Mouse (Mus musculus) forebrain, postnatal 0 days (tissue): ENCODE results near the gene Mrpl21. TPM values are rescaled to one million over a fixed set of nuclear protein-coding genes. Genes with fewer than 3 reads are reported as not detected.

Source experiments
- ATAC-seq: fragments of 200-750 bp; cut with Nextera tagmentation; 2 replicates; pipeline ENCODE4 v1.8.0; 2017; ENCODE audit warnings: mild to moderate bottlenecking, moderate library complexity
- DNase-seq: peaks from one replicate; pipeline ENCODE4 v3.0.0-alpha.2; 2015
- H3K27ac ChIP-seq: fragments of 300-500 bp; sonication (generic); 2 replicates; pipeline ENCODE4 v1.5.1; 2014; ENCODE audit warnings: low read depth, mild to moderate bottlenecking, antibody characterized with exemption, low read length, moderate library complexity, mixed read lengths
- H3K27me3 ChIP-seq: fragments of 300-500 bp; sonication (generic); 2 replicates; pipeline ENCODE4 v1.6.1; 2014; ENCODE audit warnings: mild to moderate bottlenecking, low read length, mixed read lengths; ENCODE audit not compliant: insufficient read depth
- H3K36me3 ChIP-seq: fragments of 300-500 bp; sonication (generic); 2 replicates; pipeline ENCODE4 v1.6.1; 2014; ENCODE audit warnings: mild to moderate bottlenecking, moderate library complexity; ENCODE audit not compliant: insufficient read depth
- H3K4me1 ChIP-seq: fragments of 300-500 bp; sonication (generic); 2 replicates; pipeline ENCODE4 v1.6.1; 2014; ENCODE audit warnings: antibody characterized with exemption; ENCODE audit not compliant: insufficient read depth
- H3K4me2 ChIP-seq: fragments of 300-500 bp; sonication (generic); 2 replicates; pipeline ENCODE4 v1.6.1; 2014; ENCODE audit warnings: low read depth, mild to moderate bottlenecking, moderate library complexity
- H3K4me3 ChIP-seq: fragments of 300-500 bp; sonication (generic); 2 replicates; pipeline ENCODE4 v1.5.1; 2014; ENCODE audit warnings: low read depth, low read length, mixed read lengths
- H3K9ac ChIP-seq: fragments of 300-500 bp; sonication (generic); 2 replicates; pipeline ENCODE4 v1.6.1; 2014; ENCODE audit warnings: mild to moderate bottlenecking
- H3K9me3 ChIP-seq: fragments of 300-500 bp; sonication (generic); 2 replicates; pipeline ENCODE4 v1.6.1; 2016; ENCODE audit warnings: low read length
- CTCF ChIP-seq: sonication (generic); IDR thresholded peaks from 2 replicates; pipeline ENCODE4 v1.5.1; 2016; ENCODE audit warnings: antibody characterized with exemption, control low read depth, low read depth
- whole genome bisulfite sequencing: fragments of 180-500 bp; shearing (Covaris S2); extraction: QIAGEN DNeasy Blood & Tissue Kit; methylation state at CpG from one replicate; pipeline ENCODE4 v1.1.7; 2014; 5-methylcytosine and 5-hydroxymethylcytosine counted together
- polyA plus RNA-seq: library from polyadenylated mRNA; unstranded; fragments of >200 nt; fragmentation: Nextera tagmentation; extraction: Ambion mirVana; gene quantifications from 2 replicates; pipeline ENCODE4 v1.2.1, GENCODE M21; 2015
- total RNA-seq: library from RNA; depleted of rRNA; stranded (reverse); fragments of >200 nt; gene quantifications from 2 replicates; pipeline ENCODE4 v1.2.3, GENCODE M21; 2014

Gene Mrpl21
- total and polyA plus RNA-seq, 2 experiments from 2014 or later = 61.7 to 92.3 TPM

DNA sequence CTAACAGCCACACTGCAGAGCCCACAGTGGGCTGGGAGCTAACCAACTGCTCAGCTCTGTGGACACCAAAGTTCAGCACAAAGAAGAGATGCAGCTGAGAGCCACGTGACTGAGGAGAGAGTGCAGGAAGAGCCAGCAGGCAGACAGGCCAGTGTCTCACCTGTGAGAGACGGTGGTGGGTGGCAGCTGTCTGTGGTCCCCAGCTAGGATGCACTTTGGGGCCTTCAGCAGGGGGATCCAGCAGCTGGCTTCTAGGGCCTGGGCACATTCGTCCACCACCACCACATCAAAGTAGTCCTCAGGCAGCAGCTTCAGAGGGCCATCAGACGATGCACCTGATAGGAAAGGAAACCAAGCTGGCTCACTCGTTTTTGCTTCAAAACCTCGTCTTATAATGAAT lies 11.3 kb upstream of the Mrpl21 start:
- TF ChIP-seq CTCF = no peak
- H3K27me3 ChIP-seq = no peaks in the 10 kb centered on the region
- WGBS = 92% methylated on average over 6 of the region's 6 CpGs
- H3K9ac ChIP-seq = no peak overlapping the region
- no peak overlapping the region for H3K4me2 ChIP-seq
- no peaks in the 10 kb centered on the region for H3K4me1 ChIP-seq
- DNase-seq = no peak
- no peak overlapping the region for H3K27ac ChIP-seq
- H3K36me3 ChIP-seq = peaks cover 90% of the 10 kb centered on the region
- no peak overlapping the region for H3K4me3 ChIP-seq
- no peak for ATAC-seq
- H3K9me3 ChIP-seq = no peaks in the 10 kb centered on the region

GRCm38 (mm10) chr19:3273331-3273730 lies 9.4 kb upstream of the Mrpl21 start:
- no peak for DNase-seq
- WGBS = 94% methylated on average over 9 of the region's 9 CpGs
- H3K4me2 ChIP-seq = no peak overlapping the region
- H3K27me3 ChIP-seq = no peaks in the 10 kb centered on the region
- no peaks in the 10 kb centered on the region for H3K4me1 ChIP-seq
- no peak overlapping the region for H3K4me3 ChIP-seq
- no peak for ATAC-seq
- H3K27ac ChIP-seq = no peak overlapping the region
- peaks cover 90% of the 10 kb centered on the region for H3K36me3 ChIP-seq
- H3K9me3 ChIP-seq = no peaks in the 10 kb centered on the region
- H3K9ac ChIP-seq = no peak overlapping the region
- no peak for TF ChIP-seq CTCF

DNA sequence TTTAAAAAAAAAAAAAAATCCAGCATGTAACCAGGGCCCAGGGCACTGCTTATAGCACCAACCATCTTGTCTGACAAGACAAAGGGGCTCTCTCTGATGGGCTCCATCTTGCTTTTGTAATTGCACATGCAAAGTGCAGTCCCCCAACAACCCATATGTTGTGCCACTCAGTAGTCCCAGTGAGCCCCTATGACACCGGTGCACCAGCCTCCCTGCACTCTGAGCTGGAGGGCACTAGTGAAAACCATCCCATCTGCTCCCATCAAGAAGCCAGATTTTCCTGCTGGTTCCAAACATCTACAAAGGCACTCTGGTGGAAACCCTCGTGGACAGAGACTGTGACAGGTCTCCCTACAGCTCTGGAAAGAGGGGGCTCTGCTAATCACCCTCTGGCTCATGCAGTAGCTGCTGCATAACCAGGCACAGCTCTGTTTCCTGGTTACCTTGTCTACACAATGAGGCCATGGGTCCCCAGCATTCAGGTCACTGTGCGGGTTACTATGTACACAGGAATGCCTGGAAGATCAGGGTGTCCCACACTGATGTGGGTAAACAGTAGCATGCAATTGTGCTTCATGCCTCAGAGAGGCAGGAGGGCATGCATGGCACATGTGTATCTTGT lies 6.8 kb upstream of the Mrpl21 start:
- Histone ChIP-seq H3K9me3 (no peaks in the 10 kb centered on the region), H3K4me3 (no peak overlapping the region), H3K9ac (no peak overlapping the region), H3K36me3 (peaks cover 81% of the 10 kb centered on the region), H3K4me1 (no peaks in the 10 kb centered on the region), H3K27ac (no peak overlapping the region), H3K4me2 (no peak overlapping the region), H3K27me3 (no peaks in the 10 kb centered on the region)
- DNase-seq = no peak
- TF ChIP-seq CTCF = no peak
- ATAC-seq = no peak
- WGBS = 86% methylated on average over 3 of the region's 3 CpGs

DNA sequence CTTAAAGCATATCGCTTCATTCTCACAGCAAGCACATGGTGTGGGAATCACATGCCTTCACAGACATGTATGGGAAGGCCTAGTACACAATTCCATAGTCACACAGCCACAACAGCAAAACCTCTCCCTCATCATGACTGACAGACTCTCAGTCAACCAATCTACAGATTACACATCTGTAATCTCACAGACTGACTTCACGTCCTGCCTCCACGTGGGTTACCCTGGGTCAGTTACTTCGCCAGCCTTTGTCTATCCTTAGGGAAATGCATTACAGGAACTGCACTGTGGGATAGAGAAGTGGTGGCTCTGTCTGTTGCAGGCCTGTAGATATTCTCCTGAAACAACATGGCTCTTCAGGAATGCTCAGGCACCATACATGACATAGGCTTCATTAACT lies 815 bp upstream of the Mrpl21 start:
- Histone ChIP-seq H3K9ac (peak overlapping the region; percentile 82), H3K4me3 (peak overlapping the region; percentile 80), H3K9me3 (no peaks in the 10 kb centered on the region), H3K36me3 (peaks cover 52% of the 10 kb centered on the region), H3K27ac (no peak overlapping the region), H3K4me2 (peak overlapping the region; percentile 80), H3K27me3 (no peaks in the 10 kb centered on the region), H3K4me1 (peaks cover 7% of the 10 kb centered on the region)
- ATAC-seq (no peak), DNase-seq (no peak)
- 70% methylated on average over 4 of the region's 4 CpGs for WGBS
- TF ChIP-seq CTCF = no peak

GRCm38 (mm10) chr19:3289006-3289405 lies 6.3 kb downstream of the Mrpl21 start:
- TF ChIP-seq CTCF = no peak
- ATAC-seq (no peak), DNase-seq (no peak)
- WGBS = 73% methylated on average over 1 of the region's 1 CpGs
- no peaks in the 10 kb centered on the region for H3K4me1 ChIP-seq
- H3K4me2 ChIP-seq = no peak overlapping the region
- H3K9ac ChIP-seq = no peak overlapping the region
- peaks cover 64% of the 10 kb centered on the region for H3K36me3 ChIP-seq
- H3K27ac ChIP-seq = no peak overlapping the region
- H3K4me3 ChIP-seq = no peak overlapping the region
- H3K9me3 ChIP-seq = no peaks in the 10 kb centered on the region
- H3K27me3 ChIP-seq = no peaks in the 10 kb centered on the region

- 58% methylated on average over 2 of the region's 2 CpGs for WGBS
These were observed 9.3 kb downstream of the Mrpl21 start for GRCm38 (mm10) chr19:3292028-3292427.

DNA sequence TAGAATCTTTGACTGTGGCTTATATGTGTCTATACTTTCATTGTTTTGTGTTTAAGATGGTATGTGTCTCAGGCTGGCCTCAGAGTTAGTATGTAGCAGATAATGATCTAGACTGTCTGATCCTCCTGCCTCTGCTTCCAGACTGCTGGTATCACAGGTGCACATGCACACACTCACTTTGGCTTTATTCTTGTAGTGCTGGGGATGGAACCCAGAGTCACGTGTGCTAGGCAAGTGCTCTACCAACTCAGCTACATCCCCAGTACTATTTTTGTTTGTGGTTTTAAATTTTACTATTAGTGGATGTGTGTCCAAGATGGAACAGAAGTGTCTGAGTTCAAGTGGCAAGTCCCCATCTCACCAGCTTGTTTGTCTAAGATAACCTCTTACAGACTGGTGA lies 10.3 kb downstream of the Mrpl21 start:
- WGBS = 100% methylated on average over 1 of the region's 1 CpGs
- no peak for ATAC-seq
- no peak overlapping the region for H3K9ac ChIP-seq

More at GRCm38 (mm10) chr19:3292028-3292427, 9.3 kb downstream of the Mrpl21 start:
- ATAC-seq = peak; percentile 78
- Histone ChIP-seq H3K4me2 (no peak overlapping the region), H3K9ac (no peak overlapping the region), H3K36me3 (peaks cover 43% of the 10 kb centered on the region), H3K27me3 (no peaks in the 10 kb centered on the region), H3K4me3 (no peak overlapping the region), H3K9me3 (no peaks in the 10 kb centered on the region), H3K4me1 (no peaks in the 10 kb centered on the region), H3K27ac (no peak overlapping the region)
- peak; percentile 63 for DNase-seq
- peak; percentile 84 for TF ChIP-seq CTCF

More for the DNA sequence above, 10.3 kb downstream of the Mrpl21 start:
- TF ChIP-seq CTCF = no peak
- H3K4me2 ChIP-seq = no peak overlapping the region
- no peaks in the 10 kb centered on the region for H3K27me3 ChIP-seq
- no peaks in the 10 kb centered on the region for H3K4me1 ChIP-seq
- H3K36me3 ChIP-seq = peaks cover 36% of the 10 kb centered on the region
- no peak for DNase-seq
- no peaks in the 10 kb centered on the region for H3K9me3 ChIP-seq
- H3K27ac ChIP-seq = no peak overlapping the region
- H3K4me3 ChIP-seq = no peak overlapping the region
